Mouse (Mus musculus) myocyte (in vitro differentiated cells): ENCODE results near the gene Ddost.
A peak's percentile ranks its signal among the peaks of the same experiment; 100 is the strongest.

Source experiments
- CEBPB ChIP-seq: IDR thresholded peaks from 2 replicates; pipeline ENCODE4 v1.6.1; 2011; ENCODE audit warnings: mild to moderate bottlenecking, moderate library complexity; ENCODE audit not compliant: poor library complexity, insufficient read depth, severe bottlenecking
- MYOD1 ChIP-seq, 3 experiments: IDR thresholded peaks; one replicate each; pipeline ENCODE4 v1.6.1; 2011; ENCODE audit warnings: control low read depth in 2 of 3, low read depth in 2 of 3, mild to moderate bottlenecking in 2 of 3, moderate library complexity in 1 of 3; ENCODE audit not compliant: insufficient read length in 2 of 3, control insufficient read depth in 1 of 3
- POLR2A ChIP-seq: IDR thresholded peaks from one replicate; pipeline ENCODE4 v1.6.1; 2011; ENCODE audit warnings: low read depth, mild to moderate bottlenecking, control low read depth, moderate library complexity; ENCODE audit not compliant: insufficient read length

GRCm38 (mm10) chr4:138321488-138321887 is 17.0 kb downstream of the Ddost start:
- TF ChIP-seq POLR2A (no peak), MYOD1 (IDR thresholded peaks at IDR 0.05; ENCODE audit: control insufficient read depth in 1 of 3, insufficient read length in 2 of 3, low read depth in 2 of 3) (peak in 1 of 3 experiments; percentile 59), CEBPB (no peak)
